Mouse (Mus musculus) c-Kit-positive CD71-positive TER-119-negative erythroid progenitor cells, embryonic 14.5 days (primary cell): Measurements from ENCODE around the gene Ncoa6.
"Not testable (repeated sequence)": the region's sequence is repeated elsewhere in the genome, so short reads cannot be mapped to it uniquely, and the experiment has no call there.

Experiments
- DNase-seq: peaks from one replicate; pipeline ENCODE4 v3.0.0-alpha.2; 2013; ENCODE audit warnings: low read depth

Ncoa6 gene

DNA sequence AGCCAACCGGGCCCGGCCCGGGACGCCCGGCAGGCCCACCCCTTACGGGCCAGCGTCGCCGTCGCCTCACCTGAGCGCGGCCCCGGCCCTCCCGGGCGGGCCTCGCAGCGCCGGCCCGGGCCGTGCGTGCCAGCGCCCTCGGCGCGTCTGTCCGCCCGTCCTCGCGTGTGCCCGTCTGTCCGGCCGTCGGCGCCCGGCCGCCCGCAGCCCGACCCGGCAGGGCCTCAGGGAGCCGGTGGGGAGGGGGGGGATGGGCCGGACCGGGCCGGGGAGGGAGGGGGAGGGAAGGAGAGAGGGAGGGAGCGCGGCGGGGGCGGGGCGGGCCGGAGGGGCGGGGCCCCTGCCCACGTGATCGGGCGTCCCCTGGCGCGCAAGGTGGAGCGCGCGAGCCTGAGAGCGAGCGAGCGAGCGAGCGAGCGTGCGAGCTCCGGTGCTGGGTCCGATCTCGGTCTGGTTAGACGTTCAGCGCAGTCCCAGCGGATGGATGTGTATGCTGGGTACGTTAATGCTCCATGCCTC lies at the start of gene Ncoa6:
Gene Ncoa6 (minus strand): TSS at position 325 of the 519 bp plus-strand sequence.
- DNase-seq, result peak; percentile 60

GRCm38 (mm10) chr2:155518531-155519270 lies 45.0 kb upstream of the Ncoa6 start:
- DNase-seq, result no peak

- peak; percentile 99 for DNase-seq
Observed at GRCm38 (mm10) chr2:155517455-155518423, 44.0 kb upstream of the Ncoa6 start, which contains the start of the genes Acss2 and Ggt7. Gene Acss2 (plus strand): TSS chr2:155517948. Gene Ggt7 (minus strand): TSS chr2:155518237.

- no peak for DNase-seq
Observed at GRCm38 (mm10) chr2:155515941-155516340, 42.2 kb upstream of the Ncoa6 start.

DNA sequence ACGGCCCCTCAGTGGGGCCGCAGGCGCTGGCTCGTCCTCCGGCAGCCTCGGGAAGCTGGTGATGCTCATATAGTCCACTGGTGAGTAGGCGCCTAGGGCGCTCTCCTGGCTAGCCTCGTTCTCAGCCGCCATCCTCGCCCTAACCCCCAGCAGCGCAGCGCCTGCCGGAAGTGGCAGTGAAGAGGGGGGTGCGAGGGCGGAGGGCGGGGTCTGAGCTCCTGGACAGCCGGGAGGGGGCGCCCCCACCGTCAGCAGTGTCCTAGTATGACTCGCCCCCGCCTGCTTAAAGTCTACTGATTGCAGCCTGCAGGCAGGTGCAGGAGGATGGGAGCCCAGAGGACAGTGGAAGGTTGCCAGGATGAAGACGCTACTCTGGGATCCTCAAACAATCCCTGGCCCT lies 41.0 kb upstream of the Ncoa6 start:
- no peak for DNase-seq

- no peak for DNase-seq
Observed at GRCm38 (mm10) chr2:155513543-155513942, 39.8 kb upstream of the Ncoa6 start.

DNA sequence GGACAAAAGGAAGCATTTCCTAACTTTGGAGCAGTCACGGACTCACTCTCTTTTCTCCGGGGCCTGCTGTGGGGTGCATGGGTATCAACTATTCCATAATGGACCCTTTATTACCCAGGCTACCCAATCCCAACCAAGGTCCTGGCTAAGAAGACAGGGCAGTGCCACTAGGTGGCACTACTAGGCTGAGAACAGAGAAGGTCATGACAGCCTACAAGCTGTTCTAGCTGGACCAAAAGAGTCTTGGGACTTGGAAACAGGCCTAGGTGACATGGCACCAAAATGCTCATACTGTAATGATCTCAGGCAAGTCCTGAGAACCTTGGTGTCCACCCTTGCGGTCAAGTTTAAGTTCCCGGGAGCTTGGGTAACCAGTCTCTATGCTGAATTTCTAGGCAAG lies 38.8 kb upstream of the Ncoa6 start:
- peak; percentile 66 for DNase-seq

GRCm38 (mm10) chr2:155507721-155508470 lies 34.2 kb upstream of the Ncoa6 start:
- no peak for DNase-seq

DNA sequence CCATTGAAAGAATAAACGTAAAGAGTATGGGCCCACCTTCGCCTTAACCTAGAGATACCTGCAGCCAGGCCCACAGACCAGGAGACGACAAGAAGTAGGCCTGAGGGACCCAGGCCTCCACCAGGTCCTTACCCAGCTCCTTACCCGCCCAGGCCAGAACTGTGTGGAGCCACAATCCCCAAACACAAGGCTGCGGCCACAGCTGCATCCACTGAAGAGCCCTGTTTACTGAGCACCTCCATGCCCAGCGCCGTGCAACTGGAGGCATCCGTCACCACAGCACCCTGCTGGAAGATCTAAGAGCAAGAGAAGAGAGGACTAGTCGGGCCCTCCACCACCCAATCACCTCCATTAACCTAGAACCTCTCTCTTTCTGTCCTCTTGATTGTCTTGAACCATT lies 32.1 kb upstream of the Ncoa6 start:
- DNase-seq, result no peak

- no peak for DNase-seq
Observed at GRCm38 (mm10) chr2:155504440-155505355, 31.0 kb upstream of the Ncoa6 start.

DNA sequence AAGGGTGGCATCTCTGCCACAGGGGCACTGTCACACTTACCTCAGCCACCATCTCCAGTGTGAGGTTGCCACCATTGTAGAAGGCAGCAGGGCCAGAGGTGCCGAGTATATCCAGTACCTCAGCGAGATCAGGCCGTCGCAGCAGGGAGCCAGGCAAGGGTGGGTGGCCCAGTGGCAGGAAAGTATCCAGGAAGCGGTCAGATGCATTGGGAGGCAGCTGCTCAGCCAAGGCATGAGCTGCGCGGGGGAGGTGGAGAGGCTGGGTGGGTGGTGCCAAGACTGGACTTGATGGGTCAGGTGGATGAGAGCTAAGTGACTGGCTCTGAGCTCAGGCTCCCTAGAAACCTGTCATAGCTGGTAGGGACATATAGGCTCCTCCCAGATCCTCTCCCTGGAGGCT lies 28.9 kb upstream of the Ncoa6 start:
- no peak for DNase-seq

- no peak for DNase-seq
Observed at GRCm38 (mm10) chr2:155490998-155491397, 17.3 kb upstream of the Ncoa6 start.

DNA sequence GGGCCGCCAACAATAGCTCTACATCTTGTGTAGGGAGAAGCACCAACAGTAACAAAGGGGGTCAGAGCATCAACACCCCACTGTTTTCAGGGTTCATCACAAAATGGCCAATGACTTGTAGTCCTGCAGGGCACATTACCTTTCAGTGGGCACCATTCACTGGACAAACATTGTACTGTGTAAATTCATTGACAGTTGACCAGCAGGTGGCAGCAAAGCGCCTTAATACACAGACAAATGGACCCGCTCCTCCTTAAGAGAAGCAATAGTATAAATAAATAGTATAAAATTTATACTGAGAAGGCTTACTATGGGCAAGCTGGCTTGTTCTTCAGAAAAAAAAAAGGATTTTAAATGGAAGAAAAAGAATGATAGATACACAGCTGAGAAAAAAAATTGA lies 8.3 kb upstream of the Ncoa6 start:
- DNase-seq, result peak; percentile 68

GRCm38 (mm10) chr2:155472671-155473569 lies 774 bp downstream of the Ncoa6 start:
- DNase-seq, result no peak

DNA sequence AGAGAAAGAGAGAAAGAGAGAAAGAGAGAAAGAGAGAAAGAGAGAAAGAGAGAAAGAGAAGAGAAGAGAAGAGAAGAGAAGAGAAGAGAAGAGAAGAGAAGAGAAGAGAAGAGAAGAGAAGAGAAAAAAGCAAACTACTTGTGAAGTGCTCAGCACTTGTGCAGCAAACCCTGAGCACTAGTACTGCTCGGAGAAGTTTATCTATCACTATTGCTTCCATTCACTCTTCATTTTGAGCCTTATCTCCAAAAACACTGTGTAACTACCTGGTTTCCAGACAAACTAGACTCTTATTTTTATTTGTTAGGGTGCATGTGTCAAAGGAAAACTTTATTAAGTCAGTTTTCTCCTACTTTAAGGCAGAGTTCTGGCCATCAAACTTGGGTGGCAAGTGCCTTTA lies 6.8 kb downstream of the Ncoa6 start:
- no peak for DNase-seq

DNA sequence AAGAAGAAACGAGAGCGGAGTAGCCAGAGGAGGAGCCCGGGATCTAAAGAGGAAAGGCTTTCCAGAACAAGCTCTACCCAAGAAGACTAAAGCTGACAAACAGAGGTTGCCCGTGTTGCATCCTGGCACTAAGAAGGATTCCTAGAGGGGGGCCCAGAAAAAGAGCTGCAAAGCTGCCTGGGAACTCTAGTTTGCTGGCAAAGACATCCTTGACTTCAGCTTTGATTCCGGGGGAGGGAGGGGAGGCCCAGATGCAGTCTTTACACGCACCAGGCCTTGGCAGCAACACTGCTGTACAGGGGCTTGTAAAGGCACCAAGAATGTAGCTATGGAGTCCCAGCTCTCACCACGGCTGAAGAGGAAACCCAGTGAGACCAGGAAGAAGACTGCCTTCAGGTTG lies 20.1 kb downstream of the Ncoa6 start:
- DNase-seq, result no peak

DNA sequence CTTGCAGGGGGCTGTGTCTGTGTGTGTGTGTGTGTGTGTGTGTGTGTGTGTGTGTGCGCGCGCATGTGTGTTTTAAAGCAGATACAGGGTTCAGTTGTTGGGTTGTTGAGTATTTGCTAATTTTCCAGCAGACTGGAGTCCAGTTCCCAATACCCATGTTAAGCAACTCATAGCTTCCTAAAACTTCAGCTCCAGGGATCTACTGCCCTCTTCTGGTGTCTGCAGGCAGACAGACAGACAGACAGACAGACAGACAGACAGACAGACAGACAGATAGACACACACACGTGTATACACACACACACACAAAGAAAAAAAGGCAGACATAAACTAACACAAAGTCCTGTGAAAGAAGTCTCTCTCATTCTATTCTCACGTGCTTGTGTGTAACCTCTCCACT lies 22.4 kb downstream of the Ncoa6 start:
- DNase-seq, result no peak

GRCm38 (mm10) chr2:155447906-155448305 lies 25.8 kb downstream of the Ncoa6 start:
- DNase-seq, result not testable (repeated sequence)

GRCm38 (mm10) chr2:155443446-155443845 lies 30.2 kb downstream of the Ncoa6 start:
- no peak for DNase-seq

DNA sequence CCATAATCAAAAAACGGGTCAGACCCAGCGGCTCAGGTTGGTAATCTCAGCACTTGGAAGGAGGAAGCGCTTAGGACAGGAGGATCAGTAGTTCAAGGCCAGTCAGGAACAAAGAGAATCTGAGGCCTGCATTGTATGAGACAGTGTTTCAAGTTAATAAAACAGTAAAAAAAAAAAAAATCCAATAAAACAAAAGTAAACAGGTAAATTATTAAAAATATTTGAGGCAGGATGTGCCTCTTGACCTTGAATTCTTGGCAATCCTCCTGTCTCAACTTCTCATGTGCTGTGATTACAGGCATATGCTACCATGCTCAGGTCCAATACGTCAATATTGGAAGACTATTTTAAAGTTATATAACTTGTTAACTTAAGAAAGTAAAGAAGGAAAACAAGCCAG lies 30.8 kb downstream of the Ncoa6 start:
- no peak for DNase-seq
